Mouse (Mus musculus): ENCODE data around the gene Wdfy2.

Wdfy2 gene

GRCm38 (mm10) chr14:62845011-62845840 lies 7.7 kb downstream of the Wdfy2 start:
- no peak for DNase-seq

GRCm38 (mm10) chr14:62850980-62851379 lies 13.5 kb downstream of the Wdfy2 start:
- DNase-seq, result no peak

- peak in 1 of 2 experiments; percentile 56 for DNase-seq
These were observed 15.4 kb downstream of the Wdfy2 start for GRCm38 (mm10) chr14:62852840-62853239.

GRCm38 (mm10) chr14:62855077-62855835 lies 17.8 kb downstream of the Wdfy2 start:
- no peak for DNase-seq

- no peak for DNase-seq
These were observed 18.4 kb downstream of the Wdfy2 start for GRCm38 (mm10) chr14:62855863-62856262.

GRCm38 (mm10) chr14:62856490-62856889 lies 19.0 kb downstream of the Wdfy2 start:
- DNase-seq, result no peak

- no peak for DNase-seq
These were observed 20.4 kb downstream of the Wdfy2 start for GRCm38 (mm10) chr14:62857879-62858278.

- no peak for DNase-seq
These were observed 20.8 kb downstream of the Wdfy2 start for GRCm38 (mm10) chr14:62858311-62858710.

- no peak for DNase-seq
These were observed 25.1 kb downstream of the Wdfy2 start for GRCm38 (mm10) chr14:62862564-62862963.

- no peak for DNase-seq
These were observed 26.8 kb downstream of the Wdfy2 start for GRCm38 (mm10) chr14:62864254-62864653.

- DNase-seq, result no peak
These were observed 27.9 kb downstream of the Wdfy2 start for GRCm38 (mm10) chr14:62865405-62865804.

GRCm38 (mm10) chr14:62867069-62867468 lies 29.6 kb downstream of the Wdfy2 start:
- no peak for DNase-seq

- DNase-seq, result no peak
These were observed 30.1 kb downstream of the Wdfy2 start for GRCm38 (mm10) chr14:62867576-62867975.

- DNase-seq, result no peak
These were observed 30.8 kb downstream of the Wdfy2 start for GRCm38 (mm10) chr14:62868254-62868653.

GRCm38 (mm10) chr14:62870238-62870638 lies 32.8 kb downstream of the Wdfy2 start:
- DNase-seq, result peak; percentile 71 to 82

GRCm38 (mm10) chr14:62871431-62871830 lies 34.0 kb downstream of the Wdfy2 start:
- DNase-seq, result peak in 1 of 2 experiments; percentile 18

GRCm38 (mm10) chr14:62871932-62872331 lies 34.5 kb downstream of the Wdfy2 start:
- DNase-seq, result no peak

GRCm38 (mm10) chr14:62873820-62874219 lies 36.3 kb downstream of the Wdfy2 start:
- no peak for DNase-seq

GRCm38 (mm10) chr14:62874348-62874747 lies 36.9 kb downstream of the Wdfy2 start:
- DNase-seq, result no peak

- no peak for DNase-seq
These were observed 40.6 kb downstream of the Wdfy2 start for GRCm38 (mm10) chr14:62878076-62878475.

- no peak for DNase-seq
These were observed 41.4 kb downstream of the Wdfy2 start for GRCm38 (mm10) chr14:62878634-62879430.

GRCm38 (mm10) chr14:62879497-62879896 lies 42.0 kb downstream of the Wdfy2 start:
- peak; percentile 77 to 80 for DNase-seq

Data from thymus, postnatal 36 days (tissue).